Mouse (Mus musculus): ENCODE measurements around the gene Stk35.

DNA sequence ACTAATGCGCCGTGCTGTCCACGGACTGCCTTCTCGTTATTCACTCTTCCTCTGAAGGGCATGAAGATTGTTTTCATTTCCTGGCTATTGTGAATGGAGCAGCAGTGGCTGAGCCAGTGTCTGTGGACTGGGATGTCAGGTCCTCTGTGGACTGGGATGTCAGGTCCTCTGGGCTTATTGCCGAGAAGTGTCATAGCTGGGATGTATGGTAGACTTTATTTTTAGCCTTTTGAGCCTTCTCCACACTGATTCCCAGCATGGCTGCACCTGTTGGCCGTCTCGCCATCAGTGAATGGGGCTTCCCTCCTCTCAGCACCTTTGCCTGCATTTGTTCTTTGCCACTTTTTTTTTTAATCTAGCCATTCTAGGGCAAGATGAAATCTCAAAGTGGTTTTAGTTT is 71.8 kb downstream of the Stk35 start:
- TF ChIP-seq CTCF (IDR thresholded peaks at IDR 0.05; ENCODE audit: borderline replicate concordance, control insufficient read depth, extremely low read depth, insufficient read depth, low read length, poor library complexity) (no peak), POLR2A (IDR thresholded peaks at IDR 0.05; ENCODE audit: control insufficient read depth, extremely low read depth, insufficient read depth, low read length, poor library complexity) (no peak)

Data from thymus, adult 2 months (tissue).